Mouse (Mus musculus) inflammation-experienced regulatory T-cells, adult 6 months (primary cell): Measurements from ENCODE around the gene Atp2a1. TPM values are rescaled to one million over a fixed set of nuclear protein-coding genes. Genes with fewer than 3 reads are reported as not detected.
A peak's percentile ranks its signal among the peaks of the same experiment; 100 is the strongest.
"Not testable (repeated sequence)": the region's sequence is repeated elsewhere in the genome, so short reads cannot be mapped to it uniquely, and the experiment has no call there.

Source experiments
- ATAC-seq: one replicate; pipeline ENCODE4 v1.8.0; 2017
- polyA plus RNA-seq, 3 experiments: library from polyadenylated mRNA; unstranded; fragments of 100-300 nt; shearing (Covaris generic); gene quantifications; one replicate each; pipeline ENCODE4 v1.2.1; 2017

Gene Atp2a1
- polyA plus RNA-seq, 3 experiments from 2014 or later, result 0.16 to 0.49 (median 0.29) TPM

GRCm38 (mm10) chr7:126408686-126409085, 54.2 kb downstream of the Atp2a1 start:
- ATAC-seq, result no peak

GRCm38 (mm10) chr7:126402518-126402917, 60.4 kb downstream of the Atp2a1 start:
- not testable (repeated sequence) for ATAC-seq

GRCm38 (mm10) chr7:126399548-126399947, 63.4 kb downstream of the Atp2a1 start:
- ATAC-seq, result no peak

GRCm38 (mm10) chr7:126397822-126398221, 65.1 kb downstream of the Atp2a1 start:
- ATAC-seq, result no peak

- no peak for ATAC-seq
Measured at GRCm38 (mm10) chr7:126397221-126397620, 65.7 kb downstream of the Atp2a1 start.

GRCm38 (mm10) chr7:126396298-126397119, 66.4 kb downstream of the Atp2a1 start, which contains the start of gene Nfatc2ip:
Gene Nfatc2ip, minus strand, starts transcription at chr7:126396737.
- peak; percentile 96 for ATAC-seq

Other genes starting within 250 kb of the Atp2a1 start
- 1 to 10 TPM; 2.1 to 4.2 (median 2.6) TPM for gene Sbk1, start 190.5 kb downstream of the Atp2a1 start, polyA plus RNA-seq
- 1,000 to 10,000 TPM in 1 of 3 experiments, 100 to 1,000 TPM in 2; 875 to 1,118 (median 889) TPM for gene Lat, start 93.5 kb downstream of the Atp2a1 start, polyA plus RNA-seq
- gene Spns1, start 85.7 kb downstream of the Atp2a1 start, polyA plus RNA-seq, result 10 to 100 TPM; 31.3 to 43.0 (median 38.4) TPM
- gene Nfatc2ip, start 66.4 kb downstream of the Atp2a1 start, polyA plus RNA-seq, result 1 to 10 TPM; 2.7 to 3.8 (median 3.3) TPM
- 1 to 10 TPM in 2 of 3 experiments, under 1 TPM in 1; 0.87 to 6.5 (median 6.0) TPM for gene Cd19, start 48.2 kb downstream of the Atp2a1 start, polyA plus RNA-seq
- gene Rabep2, start 34.3 kb downstream of the Atp2a1 start, polyA plus RNA-seq, result 10 to 100 TPM; 37.8 to 39.6 (median 38.1) TPM
- 10 to 100 TPM; 12.6 to 18.9 (median 13.3) TPM for gene Sh2b1, start 12.3 kb upstream of the Atp2a1 start, polyA plus RNA-seq
- gene Tufm, start 24.3 kb upstream of the Atp2a1 start, polyA plus RNA-seq, result 10 to 100 TPM; 65.5 to 83.5 (median 69.4) TPM
- 10 to 100 TPM; 13.4 to 16.4 (median 14.8) TPM for gene Atxn2l, start 40.3 kb upstream of the Atp2a1 start, polyA plus RNA-seq
- 100 to 1,000 TPM; 219 to 232 (median 230) TPM for gene Eif3c, start 103.3 kb upstream of the Atp2a1 start, polyA plus RNA-seq
- gene Apobr, start 121.8 kb upstream of the Atp2a1 start, polyA plus RNA-seq, result 1 to 10 TPM in 1 of 3 experiments, under 1 TPM in 1, not detected in 1; 0.23 to 2.3 TPM
- gene Cln3, start 122.7 kb upstream of the Atp2a1 start, polyA plus RNA-seq, result 10 to 100 TPM; 25.2 to 57.9 (median 51.4) TPM
- not detected for gene Il27, start 131.8 kb upstream of the Atp2a1 start, polyA plus RNA-seq
- 1 to 10 TPM in 1 of 3 experiments, not detected in 2; 2.2 TPM for gene Nupr1, start 167.8 kb upstream of the Atp2a1 start, polyA plus RNA-seq
- gene Sgf29, start 186.2 kb upstream of the Atp2a1 start, polyA plus RNA-seq, result 100 to 1,000 TPM in 1 of 3 experiments, 10 to 100 TPM in 2; 46.5 to 103 (median 70.1) TPM
- under 1 TPM in 1 of 3 experiments, not detected in 2; 0.65 TPM for gene Sult1a1, start 213.3 kb upstream of the Atp2a1 start, polyA plus RNA-seq
- gene Bola2, start 232.3 kb upstream of the Atp2a1 start, polyA plus RNA-seq, result 100 to 1,000 TPM in 2 of 3 experiments, 10 to 100 TPM in 1; 89.3 to 196 (median 149) TPM
- 10 to 100 TPM; 11.7 to 18.2 (median 13.3) TPM for gene Slx1b, start 232.7 kb upstream of the Atp2a1 start, polyA plus RNA-seq
- 1,000 to 10,000 TPM; 2,119 to 2,488 (median 2,393) TPM for gene Coro1a, start 244.7 kb upstream of the Atp2a1 start, polyA plus RNA-seq